Mouse (Mus musculus) small intestine, adult 2 months (tissue): ENCODE data around the gene Cacna2d4.

Experiments
- CTCF ChIP-seq: fragments of 200-500 bp; IDR thresholded peaks from 2 replicates; pipeline ENCODE4 v1.5.1; 2012; ENCODE audit warnings: low read depth, mild to moderate bottlenecking, control low read depth, inconsistent platforms, low read length, moderate library complexity, mixed read lengths; ENCODE audit not compliant: insufficient replicate concordance, insufficient read length; ENCODE audit errors: extremely low read depth
- POLR2A ChIP-seq: fragments of 200-500 bp; IDR thresholded peaks from 2 replicates; pipeline ENCODE4 v1.6.1; 2012; ENCODE audit warnings: low read depth, mild to moderate bottlenecking, control low read depth, inconsistent platforms, low read length, moderate library complexity

GRCm38 (mm10) chr6:119191478-119191877, 44.8 kb upstream of the Cacna2d4 start:
- TF ChIP-seq CTCF, result no peak
- TF ChIP-seq POLR2A, result no peak
